22 mouse cellular contexts compared by ENCODE assay signal in genomic region chr4:109884333-109884732, GRCm38 (mm10).
DNase-seq lines count a peak whose midpoint lies in the region; ATAC-seq and TF ChIP-seq lines count a peak whose summit lies in the region.
"Had no signal": no experiment of that assay in that cellular context is flagged by ENCODE, and none has a peak within 500 bp of the region (broad histone marks: within the 10 kb centered on the region; RNA-seq: fewer than 3 reads in every experiment).

No protein-coding gene starts in this region.

- intact Hi-C loops in heart, postnatal 36 days (cut with DNase I), result no loop called here

- no peaks in the 10 kb centered on the region for H3K9me3 ChIP-seq in heart, embryonic 13.5 days
- H3K9me3 ChIP-seq in ES-Bruce4 (replicated peaks; ENCODE audit: control insufficient read depth, insufficient read depth, low read length, poor library complexity, severe bottlenecking), result no peaks in the 10 kb centered on the region
- H3K9me3 ChIP-seq in embryonic facial prominence, embryonic 10.5 days, result no peaks in the 10 kb centered on the region
- H3K9me3 ChIP-seq: embryonic facial prominence, embryonic 13.5 days; hindbrain, embryonic 15.5 days; kidney, embryonic 15.5 days had no signal

- no peak overlapping the region for H3K4me3 ChIP-seq in heart, embryonic 13.5 days
- no peak overlapping the region for H3K4me3 ChIP-seq in ES-Bruce4 (ENCODE audit: low read depth, low read length)
- H3K4me3 ChIP-seq in embryonic facial prominence, embryonic 10.5 days, result no peak overlapping the region
- H3K4me3 ChIP-seq: embryonic facial prominence, embryonic 13.5 days; hindbrain, embryonic 15.5 days; kidney, embryonic 15.5 days had no signal

- no peak for DNase-seq in heart, postnatal 36 days
- DNase-seq in R1 (ENCODE audit: low read depth, low spot score), result peak; percentile 78
- peak; percentile 30 for DNase-seq in embryonic facial prominence, embryonic 10.5 days (ENCODE audit: low spot score)
- DNase-seq in spleen, postnatal 36 days (ENCODE audit: low spot score in 2 of 2), result no peak
- no peak for DNase-seq in kidney, postnatal 10 days
- no peak for DNase-seq in urinary bladder, postnatal 4 days (ENCODE audit: low spot score in 2 of 2)
- DNase-seq: adrenal gland, postnatal 10 days; B cell, adult 2 months; cerebellum, adult 18-20 months; cerebellum, postnatal 25 days; heart, postnatal 14 days; liver; lung, postnatal 14 days; retina, postnatal 1 day; thymus, postnatal 25 days had no signal

- no peak for ATAC-seq in heart, embryonic 13.5 days (ENCODE audit: extremely low read depth, insufficient number of reproducible peaks, low FRiP score, low TSS enrichment)
- ATAC-seq: activated CD4-positive, CD25-positive, alpha-beta regulatory T cell, adult 4 months; intestine, embryonic 16.5 days had no signal

- peaks cover 12% of the 10 kb centered on the region for H3K36me3 ChIP-seq in heart, embryonic 13.5 days
- H3K36me3 ChIP-seq in ES-Bruce4 (ENCODE audit: control insufficient read depth, insufficient read depth, low read length, poor library complexity, severe bottlenecking), result no peaks in the 10 kb centered on the region
- peaks cover 3% of the 10 kb centered on the region; the same call in 1 of the 2 replicates for H3K36me3 ChIP-seq in embryonic facial prominence, embryonic 10.5 days (replicated peaks)
- H3K36me3 ChIP-seq: embryonic facial prominence, embryonic 13.5 days; kidney, embryonic 15.5 days had no signal

- H3K27me3 ChIP-seq in heart, embryonic 13.5 days (replicated peaks), result no peaks in the 10 kb centered on the region
- H3K27me3 ChIP-seq in ES-Bruce4 (ENCODE audit: control insufficient read depth, insufficient read depth, low read length, poor library complexity, severe bottlenecking), result no peaks in the 10 kb centered on the region
- no peaks in the 10 kb centered on the region for H3K27me3 ChIP-seq in embryonic facial prominence, embryonic 10.5 days (replicated peaks; ENCODE audit: low read depth, poor library complexity, severe bottlenecking)
- H3K27me3 ChIP-seq: embryonic facial prominence, embryonic 13.5 days; hindbrain, embryonic 15.5 days; kidney, embryonic 15.5 days had no signal

- no peak for TF ChIP-seq CTCF in ES-Bruce4 (IDR thresholded peaks at IDR 0.05; ENCODE audit: low read depth, low read length)

- peak overlapping the region; percentile 73 for H3K27ac ChIP-seq in heart, embryonic 13.5 days (replicated peaks)
- peak overlapping the region; percentile 8; the same call in 1 of the 2 replicates for H3K27ac ChIP-seq in ES-Bruce4 (ENCODE audit: insufficient read depth, low read length)
- H3K27ac ChIP-seq in embryonic facial prominence, embryonic 10.5 days (replicated peaks), result no peak overlapping the region
- H3K27ac ChIP-seq: embryonic facial prominence, embryonic 13.5 days; hindbrain, embryonic 15.5 days; kidney, embryonic 15.5 days had no signal

- TF ChIP-seq EP300 in ES-Bruce4 (IDR thresholded peaks at IDR 0.05; ENCODE audit: insufficient read depth, low read depth, low read length), result no peak

- TF ChIP-seq POLR2A in ES-Bruce4 (IDR thresholded peaks at IDR 0.05; ENCODE audit: insufficient read depth, low read length), result no peak

- peak overlapping the region; percentile 36 for H3K4me2 ChIP-seq in heart, embryonic 13.5 days
- H3K4me2 ChIP-seq: embryonic facial prominence, embryonic 13.5 days; hindbrain, embryonic 15.5 days; kidney, embryonic 15.5 days had no signal

- 35% methylated on average over 4 of the region's 4 CpGs for WGBS in heart, embryonic 13.5 days
- WGBS in embryonic facial prominence, embryonic 10.5 days, result 35% methylated on average over 4 of the region's 4 CpGs

- no peak overlapping the region for H3K9ac ChIP-seq in heart, embryonic 13.5 days
- no peak overlapping the region for H3K9ac ChIP-seq in ES-Bruce4 (ENCODE audit: low read depth, poor library complexity, severe bottlenecking)
- H3K9ac ChIP-seq: embryonic facial prominence, embryonic 13.5 days; hindbrain, embryonic 15.5 days; kidney, embryonic 15.5 days had no signal

- peaks cover 18% of the 10 kb centered on the region for H3K4me1 ChIP-seq in heart, embryonic 13.5 days
- peaks cover 1% of the 10 kb centered on the region for H3K4me1 ChIP-seq in ES-Bruce4 (ENCODE audit: control insufficient read depth, insufficient read depth, low read length)
- peaks cover 13% of the 10 kb centered on the region for H3K4me1 ChIP-seq in embryonic facial prominence, embryonic 10.5 days
- H3K4me1 ChIP-seq: embryonic facial prominence, embryonic 13.5 days; hindbrain, embryonic 15.5 days; kidney, embryonic 15.5 days had no signal

Comparison
In these comparisons a context has a peak if more than half of its experiments do, and no peak if none do; other contexts are left out.
1. DNase-seq: peak in R1 (single experiment) and embryonic facial prominence, embryonic 10.5 days (single experiment); none in heart, postnatal 36 days (0 of 2), spleen, postnatal 36 days (0 of 2), kidney, postnatal 10 days (single experiment) and urinary bladder, postnatal 4 days (0 of 2).